Mouse (Mus musculus): ENCODE results near the gene Nudt11. TPM values are rescaled to one million over a fixed set of nuclear protein-coding genes. Genes with fewer than 3 reads are reported as not detected.

The Nudt11 gene
- not detected for polyA plus RNA-seq (2017; shearing (Covaris generic))

DNA sequence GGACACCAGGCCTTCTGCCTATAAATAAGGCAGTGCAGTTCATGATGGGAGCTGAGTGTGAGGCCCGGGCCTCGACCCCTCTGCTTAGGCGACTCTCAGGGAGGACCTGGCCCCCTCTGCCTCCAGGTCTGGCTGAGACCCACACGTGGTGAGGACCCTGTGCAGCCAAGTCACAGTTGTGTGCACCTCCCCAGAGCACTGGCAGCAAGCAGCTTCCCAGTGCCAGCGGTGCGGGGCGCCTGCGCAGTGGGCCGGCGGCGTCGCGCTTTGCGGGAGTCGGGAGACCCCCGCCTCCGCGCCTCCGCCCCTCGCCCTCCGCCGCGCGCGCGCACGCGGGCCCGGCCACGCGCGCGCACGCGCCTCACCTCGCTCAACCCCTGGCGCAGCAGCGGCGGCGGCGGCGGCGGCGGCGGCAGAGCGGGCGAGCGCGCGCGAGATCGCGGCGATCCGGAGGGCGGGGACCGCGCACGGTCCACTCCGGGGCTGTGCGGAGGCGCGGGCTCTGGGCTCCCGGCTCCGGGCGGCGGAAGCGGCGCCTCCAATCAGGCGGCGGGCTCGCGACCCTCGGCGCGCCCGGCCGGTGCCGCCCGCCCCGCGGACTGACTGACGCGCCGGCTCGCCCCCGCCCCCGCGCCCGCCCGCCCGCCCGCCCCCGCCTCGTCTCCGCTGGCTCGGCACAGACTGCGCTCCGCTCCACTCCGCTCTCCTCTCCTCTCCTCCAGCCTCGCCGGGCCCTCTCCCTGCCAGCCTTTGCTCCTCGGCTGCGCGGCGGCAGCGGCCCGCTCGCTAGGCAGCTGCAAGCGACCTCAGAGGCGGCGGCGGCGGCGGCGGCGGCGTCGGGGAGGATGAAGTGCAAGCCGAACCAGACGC is at the start of gene Nudt11:
Nudt11 (plus strand) TSS at position 388 of the 870 bp plus-strand sequence.

DNA sequence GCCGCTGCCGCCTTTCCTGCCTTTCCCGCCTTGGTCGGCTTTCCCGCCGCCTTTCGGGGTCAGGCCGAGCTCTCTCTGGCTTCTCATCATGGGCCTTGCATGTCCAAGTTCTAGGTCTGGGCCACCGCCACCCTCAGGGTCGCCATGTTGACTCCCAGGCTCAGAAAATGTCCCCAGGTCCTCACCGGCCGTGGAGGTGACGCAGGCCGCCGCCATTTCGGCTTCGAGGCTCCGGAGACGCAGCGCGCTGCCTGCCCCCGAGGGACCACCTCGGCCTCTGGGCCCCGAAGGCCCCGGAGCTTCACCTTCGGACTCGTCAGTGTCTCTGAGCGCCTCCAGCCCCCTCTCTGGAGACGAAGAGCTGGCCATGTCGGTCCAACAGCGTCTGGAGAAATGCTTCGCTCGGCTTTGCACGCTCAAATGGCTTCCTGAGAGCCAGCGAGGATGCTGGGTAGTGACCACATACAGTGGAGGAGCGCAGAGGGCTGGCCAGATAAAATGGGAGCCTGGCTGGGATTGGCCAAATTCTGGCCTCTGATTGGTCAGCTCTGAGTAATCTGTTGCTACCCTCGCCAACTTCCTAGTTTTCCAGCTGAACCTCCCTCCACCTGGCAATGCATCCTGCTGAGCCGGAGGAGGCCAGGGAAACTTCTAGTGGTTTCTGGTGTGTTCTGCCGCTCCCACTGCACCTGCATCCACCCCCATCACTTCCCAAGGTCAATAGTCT is 35.9 kb downstream of the Nudt11 start, which contains the start of gene AU022751:
AU022751 (minus strand) TSS at position 466 of the 727 bp plus-strand sequence.

Other genes with a start within 250 kb of the Nudt11 start
- not detected for gene AU022751, start 36.0 kb downstream of the Nudt11 start, polyA plus RNA-seq (2017; shearing (Covaris generic))
- gene Nudt10, start 125.6 kb downstream of the Nudt11 start, polyA plus RNA-seq (2017; shearing (Covaris generic)): 0.21 TPM

Measured in effector memory CD4-positive, alpha-beta T cell, adult 7 months (primary cell).